Mouse (Mus musculus): ENCODE measurements around the gene Pdx1. TPM values are rescaled to one million over a fixed set of nuclear protein-coding genes. Genes with fewer than 3 reads are reported as not detected.

The Pdx1 gene
- polyA plus RNA-seq, 1 experiment from 2014 or later: not detected

DNA sequence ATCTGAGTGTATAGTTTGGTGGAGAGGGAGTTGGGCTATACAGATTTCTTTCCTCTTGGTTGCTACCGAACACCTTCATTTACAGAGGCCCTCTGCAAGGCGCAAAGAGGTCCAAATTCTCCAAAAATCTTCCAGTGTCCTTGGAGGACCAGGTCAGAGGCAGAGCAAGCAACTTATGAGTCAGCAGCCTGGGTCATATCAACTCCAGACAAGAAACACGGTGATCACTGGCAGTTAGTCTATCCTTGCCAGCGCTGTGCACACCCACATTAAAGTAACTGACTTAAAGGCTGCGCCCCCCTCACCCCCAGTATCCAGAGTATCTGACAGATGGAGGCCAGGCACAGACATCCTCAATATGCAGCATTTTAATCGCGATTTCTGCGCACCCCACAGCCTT lies 1.0 kb upstream of the Pdx1 start:
- DNase-seq (ENCODE audit: low read depth, low spot score) (no peak), ATAC-seq (no peak)
- no peak for TF ChIP-seq CTCF (IDR thresholded peaks at IDR 0.05)
- ChIA-PET POLR2A (no interaction called here), CTCF (interaction anchor here (0.7 to 1.4 kb wide), 3 partner anchors 9 to 49 kb away, joined by 3 to 4 read pairs (median 3); no protein-coding TSS in a partner anchor)
- H3K27me3 ChIP-seq: peaks cover 42% of the 10 kb centered on the region
- in situ Hi-C loops (cut with MboI; ENCODE audit: low pct_unique_long_range_greater_than_20kb): no loop called here

DNA sequence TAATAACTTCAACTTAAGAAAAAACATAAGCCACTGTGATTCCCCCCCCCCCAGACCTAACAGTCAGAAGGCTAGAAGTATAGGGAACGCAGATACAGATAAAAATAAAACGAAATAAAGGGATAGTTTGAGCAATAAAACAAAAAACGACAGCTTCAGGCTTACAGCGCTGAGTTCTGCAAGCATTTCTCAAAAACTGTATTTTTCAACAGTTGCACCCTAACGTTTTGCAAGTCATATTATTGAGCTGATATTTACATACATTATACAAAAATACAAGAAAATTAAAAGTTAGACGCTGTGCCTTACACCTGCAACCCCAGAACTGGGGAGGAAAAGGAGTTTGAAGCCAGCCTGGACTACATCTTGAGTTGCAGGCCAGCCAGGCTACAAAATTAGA lies 388 bp upstream of the Pdx1 start:
- ChIA-PET POLR2A (no interaction called here), CTCF (interaction anchor here (1.1 to 1.4 kb wide), 2 partner anchors 9 to 21 kb away, joined by 3 to 4 read pairs; no protein-coding TSS in a partner anchor)
- DNase-seq (ENCODE audit: low read depth, low spot score): no peak
- in situ Hi-C loops (cut with MboI; ENCODE audit: low pct_unique_long_range_greater_than_20kb): no loop called here
- TF ChIP-seq CTCF (IDR thresholded peaks at IDR 0.05): no peak
- H3K27me3 ChIP-seq: peaks cover 44% of the 10 kb centered on the region
- ATAC-seq: no peak

DNA sequence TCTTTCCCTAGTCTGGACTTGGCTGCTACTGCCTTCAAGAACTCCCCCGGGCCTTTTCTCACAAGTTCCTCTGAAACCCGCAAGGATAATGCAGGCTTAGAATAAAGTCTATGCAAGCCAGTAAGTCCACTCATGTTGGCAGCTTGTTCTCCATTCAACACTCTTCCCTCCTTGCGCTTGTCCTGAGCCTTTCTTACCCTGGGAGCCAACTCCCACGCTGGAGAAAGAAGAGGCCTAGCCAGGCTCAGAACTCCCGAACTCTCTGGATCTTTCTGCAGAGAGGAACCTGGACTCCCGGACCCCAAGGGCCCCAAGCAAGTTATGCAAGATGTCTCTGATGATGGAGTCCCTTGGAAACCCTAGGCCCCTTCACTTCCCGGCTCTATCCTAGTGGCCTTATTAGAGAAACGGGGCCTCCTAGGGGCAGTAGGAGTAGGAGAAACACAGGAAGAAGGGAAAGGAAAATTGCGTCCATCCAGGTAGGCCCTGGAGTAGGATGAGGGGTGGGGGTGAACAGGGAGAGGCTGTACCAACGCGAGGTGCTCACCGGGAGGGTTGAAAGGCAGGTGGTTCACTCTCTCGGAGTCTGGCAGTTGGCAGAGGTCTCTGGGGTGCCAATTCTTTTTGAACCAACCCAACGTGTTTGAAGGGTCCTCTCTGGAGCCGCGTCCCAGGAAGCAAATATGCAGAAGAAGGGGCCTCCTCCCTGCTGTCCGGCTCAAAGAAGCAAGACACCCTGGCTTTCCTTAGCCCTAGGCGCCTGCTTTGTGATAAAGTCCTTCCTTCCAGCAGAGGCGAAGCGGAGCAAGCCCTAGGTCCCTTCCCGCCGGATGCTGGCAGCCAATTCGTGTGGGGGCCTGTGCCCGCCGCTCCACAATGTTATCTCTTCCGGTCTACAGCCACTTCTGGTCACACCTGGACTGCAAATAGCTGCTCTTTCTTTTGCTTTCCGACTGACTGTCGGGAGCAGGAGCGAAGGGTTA lies 1.2 kb downstream of the Pdx1 start:
- TF ChIP-seq CTCF (IDR thresholded peaks at IDR 0.05): no peak
- POLR2A ChIA-PET: interaction anchor here (0.7 kb wide), 1 partner anchor 351 kb away, joined by 9 read pairs; no protein-coding TSS in a partner anchor
- ATAC-seq (no peak), DNase-seq (ENCODE audit: low read depth, low spot score) (no peak)
- in situ Hi-C loops (cut with MboI; ENCODE audit: low pct_unique_long_range_greater_than_20kb): no loop called here
- CTCF ChIA-PET: no interaction called here
- peaks cover 53% of the 10 kb centered on the region for H3K27me3 ChIP-seq

DNA sequence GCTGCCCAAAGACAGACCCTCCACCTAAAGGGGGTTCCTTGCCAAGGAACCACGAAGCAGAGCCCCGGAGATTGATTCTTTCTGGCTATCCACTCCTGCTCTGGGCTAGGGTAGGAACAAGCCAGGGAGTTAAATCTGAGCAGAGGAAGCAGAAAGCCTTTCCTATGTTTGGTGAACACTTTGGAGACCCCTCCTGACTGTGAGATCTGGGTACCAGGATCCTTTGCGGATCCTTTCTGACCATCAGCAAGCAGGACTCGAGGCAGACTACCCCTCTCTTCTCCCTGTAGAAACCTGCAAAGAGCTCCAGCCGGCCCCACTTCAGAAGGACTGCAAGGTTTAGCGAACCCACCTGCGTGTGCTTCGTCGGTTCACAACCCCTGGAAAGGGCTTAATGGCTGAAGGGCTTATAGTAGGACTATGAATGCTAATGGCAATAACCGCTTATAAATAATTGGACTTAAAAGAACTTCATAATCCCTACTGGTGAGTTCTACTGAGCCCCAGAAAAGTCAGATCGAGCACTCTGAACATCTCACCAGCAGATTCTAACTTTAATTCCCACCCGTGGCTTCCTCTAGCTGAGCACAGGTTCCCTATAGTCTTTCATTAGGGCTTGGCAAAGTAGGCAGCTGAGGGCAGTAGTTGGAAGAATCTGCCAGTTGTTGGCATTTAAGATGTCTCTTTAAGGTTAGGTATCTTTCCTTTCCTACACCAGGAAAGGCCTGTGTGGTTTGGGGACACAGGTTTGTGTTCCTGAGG lies 2.5 kb downstream of the Pdx1 start:
- DNase-seq (ENCODE audit: low read depth, low spot score) (no peak), ATAC-seq (no peak)
- ChIA-PET POLR2A (no interaction called here), CTCF (interaction anchor here (3.1 kb wide), 1 partner anchor 7 kb away, joined by 11 read pairs; no protein-coding TSS in a partner anchor)
- TF ChIP-seq CTCF (IDR thresholded peaks at IDR 0.05): no peak
- in situ Hi-C loops (cut with MboI; ENCODE audit: low pct_unique_long_range_greater_than_20kb): no loop called here
- peaks cover 53% of the 10 kb centered on the region for H3K27me3 ChIP-seq

DNA sequence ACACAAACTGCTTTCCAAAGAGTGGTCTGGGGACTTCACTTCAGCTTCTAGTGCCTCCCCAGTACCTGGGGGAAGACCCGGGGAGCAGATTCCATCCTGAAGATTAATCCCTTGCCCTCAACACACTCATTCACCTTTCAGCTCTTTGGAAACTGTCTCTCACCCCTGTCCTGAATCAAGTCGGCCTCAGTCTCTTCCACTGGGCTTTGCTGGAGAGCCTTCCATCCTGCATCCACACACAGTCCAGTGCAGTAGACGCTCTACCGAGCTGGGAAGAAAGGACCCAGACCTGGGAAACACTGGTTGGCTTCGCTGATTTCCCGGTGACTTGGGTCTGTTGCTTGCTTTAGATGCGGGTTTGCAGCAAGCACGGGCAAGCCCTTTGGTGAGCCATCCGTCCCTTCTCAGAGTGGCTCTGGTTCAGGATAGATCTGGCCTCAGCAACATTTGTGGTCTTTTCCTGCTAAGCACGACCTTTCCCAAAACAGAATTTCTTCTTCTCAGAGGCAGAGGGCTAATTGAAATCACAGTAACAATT lies 3.1 kb downstream of the Pdx1 start:
- TF ChIP-seq CTCF (IDR thresholded peaks at IDR 0.05): no peak
- ChIA-PET CTCF (interaction anchor here (1.0 to 3.1 kb wide), 3 partner anchors 8 to 32 kb away, joined by 3 to 11 read pairs (median 4); no protein-coding TSS in a partner anchor), POLR2A (interaction anchor here (0.6 kb wide), 1 partner anchor 62 kb away, joined by 4 read pairs; no protein-coding TSS in a partner anchor)
- in situ Hi-C loops (cut with MboI; ENCODE audit: low pct_unique_long_range_greater_than_20kb): no loop called here
- DNase-seq (ENCODE audit: low read depth, low spot score) (no peak), ATAC-seq (no peak)
- peaks cover 56% of the 10 kb centered on the region for H3K27me3 ChIP-seq

DNA sequence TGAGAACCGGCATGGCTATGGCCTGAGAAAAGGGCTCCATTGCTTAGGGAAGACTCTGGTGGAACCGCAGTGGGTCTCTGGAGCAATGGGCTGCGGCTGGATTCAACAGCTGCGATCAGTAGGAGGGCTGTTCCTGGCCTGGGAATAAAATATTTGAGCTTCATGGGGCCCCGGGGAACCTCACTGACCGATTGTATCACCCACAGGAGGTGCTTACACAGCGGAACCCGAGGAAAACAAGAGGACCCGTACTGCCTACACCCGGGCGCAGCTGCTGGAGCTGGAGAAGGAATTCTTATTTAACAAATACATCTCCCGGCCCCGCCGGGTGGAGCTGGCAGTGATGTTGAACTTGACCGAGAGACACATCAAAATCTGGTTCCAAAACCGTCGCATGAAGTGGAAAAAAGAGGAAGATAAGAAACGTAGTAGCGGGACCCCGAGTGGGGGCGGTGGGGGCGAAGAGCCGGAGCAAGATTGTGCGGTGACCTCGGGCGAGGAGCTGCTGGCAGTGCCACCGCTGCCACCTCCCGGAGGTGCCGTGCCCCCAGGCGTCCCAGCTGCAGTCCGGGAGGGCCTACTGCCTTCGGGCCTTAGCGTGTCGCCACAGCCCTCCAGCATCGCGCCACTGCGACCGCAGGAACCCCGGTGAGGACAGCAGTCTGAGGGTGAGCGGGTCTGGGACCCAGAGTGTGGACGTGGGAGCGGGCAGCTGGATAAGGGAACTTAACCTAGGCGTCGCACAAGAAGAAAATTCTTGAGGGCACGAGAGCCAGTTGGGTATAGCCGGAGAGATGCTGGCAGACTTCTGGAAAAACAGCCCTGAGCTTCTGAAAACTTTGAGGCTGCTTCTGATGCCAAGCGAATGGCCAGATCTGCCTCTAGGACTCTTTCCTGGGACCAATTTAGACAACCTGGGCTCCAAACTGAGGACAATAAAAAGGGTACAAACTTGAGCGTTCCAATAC lies 4.7 kb downstream of the Pdx1 start:
- DNase-seq (ENCODE audit: low read depth, low spot score) (no peak), ATAC-seq (no peak)
- no peak for TF ChIP-seq CTCF (IDR thresholded peaks at IDR 0.05)
- POLR2A ChIA-PET: no interaction called here
- peaks cover 60% of the 10 kb centered on the region for H3K27me3 ChIP-seq
- in situ Hi-C loops (cut with MboI; ENCODE audit: low pct_unique_long_range_greater_than_20kb): no loop called here
- CTCF ChIA-PET: interaction anchor here (1.1 to 3.1 kb wide), 4 partner anchors 10 to 47 kb away, joined by 3 to 11 read pairs (median 4); no protein-coding TSS in a partner anchor

DNA sequence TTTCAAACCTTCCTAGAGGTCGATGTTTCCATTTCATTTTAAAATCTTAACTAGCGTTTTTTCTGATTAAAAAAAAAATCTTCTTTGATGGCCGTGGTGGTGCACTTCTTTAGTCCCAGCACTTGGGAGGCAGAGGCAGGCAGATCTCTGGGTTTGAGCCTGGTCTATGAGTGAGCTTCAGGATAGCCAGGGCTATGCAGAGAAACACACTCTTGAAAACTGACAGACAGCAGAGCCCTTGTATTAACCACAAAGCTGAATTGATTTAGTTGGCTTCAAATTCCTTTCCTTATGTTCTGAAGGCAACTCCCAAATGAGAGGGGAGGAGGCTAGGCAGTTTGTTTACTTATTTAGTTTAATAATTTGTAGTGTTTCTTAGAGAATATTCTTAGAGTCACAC lies 6.0 kb downstream of the Pdx1 start:
- POLR2A ChIA-PET: no interaction called here
- in situ Hi-C loops (cut with MboI; ENCODE audit: low pct_unique_long_range_greater_than_20kb): no loop called here
- ATAC-seq (no peak), DNase-seq (ENCODE audit: low read depth, low spot score) (no peak)
- CTCF ChIA-PET: no interaction called here
- H3K27me3 ChIP-seq: peaks cover 55% of the 10 kb centered on the region
- TF ChIP-seq CTCF (IDR thresholded peaks at IDR 0.05): no peak

DNA sequence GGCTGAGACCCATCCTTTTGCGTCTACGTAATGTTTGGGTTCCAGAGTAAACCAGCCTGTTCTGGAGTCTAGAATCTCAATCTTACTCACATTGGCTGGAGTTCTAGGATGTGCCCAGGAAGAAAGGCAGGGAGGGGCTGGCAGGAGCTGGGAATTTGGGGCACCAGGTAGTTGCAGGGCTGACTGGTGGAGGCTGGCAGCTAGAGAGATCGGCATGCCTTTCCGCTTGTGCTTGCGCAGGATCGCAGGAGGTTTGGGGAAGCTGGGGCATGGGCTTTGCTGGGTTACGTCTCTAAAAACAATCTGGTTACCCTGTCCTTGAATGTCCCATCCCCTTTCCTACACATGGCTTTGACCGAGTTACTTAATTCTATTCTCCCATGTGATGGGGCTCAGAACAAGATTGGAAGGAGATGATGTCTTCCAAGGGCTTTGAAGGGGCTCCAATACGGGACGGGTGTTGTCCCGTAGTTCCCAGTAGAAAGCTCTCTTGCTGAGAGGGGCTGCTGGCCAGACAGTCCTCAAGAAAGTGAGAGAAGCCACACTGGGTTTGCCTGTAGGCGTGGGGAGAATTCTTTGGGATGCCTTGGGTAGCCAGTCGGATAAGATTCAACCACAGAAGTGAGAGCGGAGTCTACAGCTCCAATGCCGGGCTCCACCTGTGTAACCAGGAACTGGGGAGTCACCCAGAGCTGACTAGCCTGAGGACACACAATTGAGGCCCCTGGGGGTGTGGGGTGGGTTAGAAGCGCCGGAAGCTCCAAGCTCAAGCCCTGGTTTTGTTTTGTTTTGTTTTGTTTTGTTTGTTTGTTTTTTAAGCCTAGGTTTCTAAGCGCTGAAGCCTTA lies 7.2 kb downstream of the Pdx1 start:
- DNase-seq (ENCODE audit: low read depth, low spot score) (no peak), ATAC-seq (no peak)
- CTCF ChIA-PET: no interaction called here
- POLR2A ChIA-PET: interaction anchor here (0.8 kb wide), 1 partner anchor 198 kb away, joined by 3 read pairs; no protein-coding TSS in a partner anchor
- H3K27me3 ChIP-seq: peaks cover 50% of the 10 kb centered on the region
- in situ Hi-C loops (cut with MboI; ENCODE audit: low pct_unique_long_range_greater_than_20kb): no loop called here
- no peak for TF ChIP-seq CTCF (IDR thresholded peaks at IDR 0.05)

DNA sequence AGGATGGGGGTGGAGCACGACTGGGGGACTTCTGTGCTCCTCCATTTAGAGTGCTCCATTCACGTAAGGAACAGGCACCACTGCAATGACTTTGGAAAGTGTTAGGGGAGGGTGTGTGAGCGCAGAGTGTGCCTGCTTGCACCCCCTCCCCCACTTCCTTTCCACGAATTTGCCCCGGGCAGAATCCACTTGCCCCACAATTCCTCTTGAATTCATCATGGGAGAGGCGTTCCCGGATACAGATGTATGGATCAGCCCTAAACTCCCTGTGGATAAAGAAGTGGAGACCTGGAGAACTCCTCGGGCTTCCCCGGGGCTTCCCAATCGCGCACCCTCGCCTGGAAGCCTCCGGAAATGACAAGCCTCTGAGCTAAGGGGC lies 7.8 kb downstream of the Pdx1 start:
- POLR2A ChIA-PET: no interaction called here

More for the DNA sequence above, 7.8 kb downstream of the Pdx1 start:
- DNase-seq (ENCODE audit: low read depth, low spot score) (no peak), ATAC-seq (no peak)
- CTCF ChIA-PET: interaction anchor here (0.9 to 1.0 kb wide), 2 partner anchors 8 to 11 kb away, joined by 3 read pairs; partner anchors contain the start of gene Pdx1
- peaks cover 47% of the 10 kb centered on the region for H3K27me3 ChIP-seq
- TF ChIP-seq CTCF (IDR thresholded peaks at IDR 0.05): no peak
- in situ Hi-C loops (cut with MboI; ENCODE audit: low pct_unique_long_range_greater_than_20kb): no loop called here
